Mouse (Mus musculus): ENCODE data around the gene Furin.

GRCm38 (mm10) chr7:80453121-80453520 lies 47.9 kb upstream of the Furin start:
- TF ChIP-seq POLR2A (IDR thresholded peaks at IDR 0.05; ENCODE audit: extremely low read depth, insufficient read depth, low read length) = no peak
- no peak for TF ChIP-seq CTCF (IDR thresholded peaks at IDR 0.05; ENCODE audit: low read depth, low read length)

Data from liver, adult 2 months (tissue).